Mouse (Mus musculus) gastrocnemius, postnatal 4 days (tissue): ENCODE measurements at regions not wholly inside any gene's neighbourhood (a gene's known extent, or its start where the extent isn't known, plus 50 kb on each side); places are given as distances from the start of the nearest gene placed in this dataset.

Experiments used
- DNase-seq, 2 experiments: peaks; one replicate each; pipeline ENCODE4 v3.0.0; 2021 to 2022; ENCODE audit warnings: low spot score in 2 of 2, mixed read lengths in 2 of 2

DNA sequence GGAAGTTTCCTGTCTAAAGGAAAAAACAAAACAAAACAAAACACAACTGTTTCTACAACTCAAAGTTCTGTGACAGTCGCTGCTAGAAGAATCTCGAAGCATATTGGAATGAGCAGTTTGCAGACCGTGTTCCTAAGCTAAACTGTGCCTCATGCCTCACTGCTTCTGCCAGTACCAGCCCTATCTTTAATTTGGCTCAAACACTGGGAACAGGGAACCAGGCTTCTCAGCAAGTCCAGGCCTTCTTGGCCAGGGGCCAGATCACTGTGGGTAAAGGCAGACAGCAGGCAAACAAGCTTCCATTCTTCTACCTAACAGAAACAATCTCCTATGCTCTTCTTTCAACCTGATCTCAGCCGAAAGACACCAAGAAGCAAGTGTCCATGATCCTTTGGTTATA, 56.5 kb downstream of the Tmsb4x start:
- DNase-seq = peak; percentile 20 to 27

DNA sequence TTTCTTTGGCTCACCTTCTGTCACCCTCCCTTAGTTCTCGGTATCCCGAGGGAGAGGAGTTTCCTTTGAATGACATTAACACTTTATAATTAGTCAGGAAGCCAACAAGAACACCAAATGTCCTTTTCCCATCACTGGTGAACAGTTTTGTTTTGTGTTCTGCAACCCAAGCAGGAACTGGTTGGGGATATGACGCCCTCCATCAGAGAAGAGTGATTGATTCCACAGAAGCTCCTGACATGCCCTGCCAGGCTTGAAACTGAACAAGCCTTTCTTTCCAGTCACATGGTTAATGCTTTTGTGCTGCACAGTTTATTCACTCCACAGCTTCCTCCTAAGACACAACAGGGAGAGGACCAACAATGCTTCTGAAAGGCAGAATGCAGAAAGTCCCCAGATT, 57.8 kb downstream of the Tmsb4x start:
- no peak for DNase-seq

DNA sequence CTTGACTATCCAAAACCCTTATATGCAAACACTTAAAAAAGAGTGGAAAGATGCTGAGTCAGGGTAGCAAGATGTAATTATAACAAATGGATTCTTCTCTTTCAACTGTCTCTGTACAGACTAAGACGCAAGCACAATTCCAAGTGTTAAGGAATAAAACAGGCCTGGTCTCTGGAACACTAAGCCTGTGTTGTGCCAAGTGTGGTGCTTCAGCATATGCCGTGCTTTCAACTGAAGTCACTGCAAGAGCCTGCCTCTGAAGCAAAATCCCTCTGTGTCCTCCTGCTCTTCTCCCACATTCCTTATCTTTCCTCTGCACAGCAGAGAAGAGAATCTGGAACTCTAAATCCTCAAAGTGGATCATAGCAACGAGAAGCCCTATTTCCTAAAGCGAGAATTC, 59.7 kb downstream of the Tmsb4x start:
- DNase-seq = no peak

DNA sequence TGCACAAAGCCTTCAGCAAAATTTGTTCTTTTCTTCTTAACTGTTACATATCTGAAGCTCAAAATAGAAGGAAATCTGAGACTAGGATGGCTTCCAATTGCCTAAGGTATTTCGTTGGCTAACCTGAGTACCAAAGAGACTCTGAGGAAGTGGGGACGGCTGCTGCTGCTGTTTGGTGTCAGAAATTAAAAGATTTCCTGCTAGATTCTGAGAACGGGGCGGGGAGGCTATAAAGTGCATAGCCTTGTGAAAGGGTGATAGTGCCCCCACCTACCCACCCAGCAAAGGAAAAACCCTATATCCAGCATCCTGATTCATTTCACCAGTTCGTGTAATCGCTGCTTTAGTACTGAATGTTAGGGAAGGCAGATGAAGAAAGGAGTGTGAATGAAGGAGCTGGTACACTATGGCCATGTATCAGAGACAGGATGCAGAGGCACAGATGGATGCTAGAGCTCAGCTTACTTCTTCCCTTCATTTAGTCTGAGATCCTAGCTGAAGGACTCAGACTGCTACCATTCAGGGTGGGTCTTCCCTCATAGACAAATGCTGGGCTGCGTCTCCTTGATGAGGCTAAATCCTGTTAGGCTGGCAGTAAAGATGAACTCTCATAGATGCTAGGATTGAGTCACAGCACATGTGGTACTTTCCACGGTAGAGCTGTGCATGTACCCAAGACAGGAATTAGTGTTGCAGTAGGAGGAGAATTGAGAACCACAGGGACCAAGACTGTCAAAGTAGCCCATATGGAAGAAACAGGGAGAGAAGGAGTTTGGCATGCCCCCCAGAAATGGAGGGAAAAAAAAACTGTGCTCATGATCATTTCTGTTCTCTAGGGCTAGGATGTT, 62.4 kb downstream of the Tmsb4x start:
- DNase-seq = no peak

DNA sequence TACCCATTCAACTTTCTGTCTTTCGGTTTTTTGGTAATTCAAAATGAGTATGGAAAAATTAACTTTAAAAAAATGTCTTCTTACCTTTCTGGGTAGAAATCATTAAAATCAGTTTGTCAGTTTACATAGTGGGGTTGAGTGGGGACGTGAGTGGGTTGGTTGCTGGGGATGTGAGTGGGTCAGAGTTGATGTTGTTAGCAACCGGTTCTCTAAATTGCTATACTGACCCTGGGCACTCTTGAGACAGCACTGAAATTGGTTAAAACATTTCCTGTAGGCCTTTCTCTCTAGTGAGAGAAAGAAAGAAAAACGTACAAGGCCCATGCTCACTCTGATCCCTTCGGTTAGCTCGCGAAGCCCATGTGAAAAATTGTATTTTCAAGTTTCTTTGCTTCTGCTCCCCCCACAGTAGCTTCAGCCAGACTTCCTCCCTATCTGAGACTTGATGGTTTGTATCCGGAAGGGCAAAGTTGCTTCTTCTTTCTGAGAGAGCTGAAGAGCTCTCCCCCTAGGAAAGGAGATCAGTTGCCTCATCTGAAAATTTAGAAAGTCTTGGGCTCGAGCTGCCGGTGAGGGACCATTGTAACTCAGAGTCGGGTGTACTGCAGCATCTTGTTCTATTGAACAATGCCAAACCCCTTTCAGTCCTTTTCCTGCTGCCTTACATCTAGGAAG, 63.5 kb downstream of the Tmsb4x start:
- no peak for DNase-seq

DNA sequence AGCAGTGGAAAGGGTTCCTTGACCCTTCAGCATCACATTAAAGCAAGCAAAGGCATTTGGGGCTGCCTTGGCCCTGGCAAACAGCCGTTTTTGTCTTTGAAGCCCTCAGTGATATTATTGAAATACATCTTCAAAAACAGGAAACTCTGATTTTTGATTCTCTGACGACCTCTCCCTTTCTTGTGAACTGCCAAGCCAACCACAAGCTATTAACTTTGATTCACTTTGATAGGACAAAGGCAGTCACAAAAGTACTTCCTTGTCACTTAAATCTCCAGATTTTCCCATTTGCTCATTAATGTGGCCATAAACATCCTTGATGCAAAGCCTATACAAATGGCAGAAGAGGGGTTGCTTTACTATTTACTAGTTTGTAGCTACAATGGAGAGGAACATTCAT, 70.0 kb downstream of the Tmsb4x start:
- no peak for DNase-seq

DNA sequence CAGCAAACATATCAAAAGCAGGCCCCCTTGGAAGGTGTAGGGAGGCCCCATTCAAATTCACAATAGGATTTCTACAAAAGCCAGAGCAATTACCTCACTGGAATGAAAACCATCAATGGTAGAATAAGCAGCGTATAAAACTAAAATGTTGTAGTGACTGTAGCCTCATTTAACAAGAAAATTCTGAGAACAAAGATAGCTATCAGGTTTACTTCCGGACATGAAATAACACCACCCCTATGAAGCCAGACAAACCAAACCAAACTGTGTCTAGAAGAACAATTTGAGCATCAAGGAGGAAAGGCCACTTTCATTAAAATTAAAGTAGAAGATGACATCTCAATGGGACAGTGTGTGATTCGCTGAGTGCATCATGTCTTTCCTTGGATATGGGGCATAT, 74.9 kb downstream of the Tmsb4x start:
- DNase-seq = no peak

DNA sequence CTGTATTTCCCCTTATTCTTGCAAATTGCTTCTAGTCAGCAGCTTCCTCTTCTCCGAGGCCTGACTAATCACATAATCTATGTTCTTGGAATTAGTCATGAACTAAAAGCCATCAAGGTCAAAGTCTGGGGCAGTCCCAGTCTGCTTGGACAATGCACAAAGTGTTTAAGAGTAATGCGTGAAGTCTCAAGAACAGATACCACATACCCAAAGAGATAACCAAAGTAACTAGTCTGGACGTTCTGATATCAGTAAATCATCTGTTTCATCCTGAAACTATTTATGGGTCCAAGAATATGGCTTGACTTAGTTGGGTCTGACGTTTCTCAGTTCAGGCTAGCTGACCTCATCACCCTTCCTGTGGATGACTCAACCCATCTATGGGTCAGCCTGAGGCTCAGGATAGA, 76.1 kb downstream of the Tmsb4x start:
- no peak for DNase-seq

DNA sequence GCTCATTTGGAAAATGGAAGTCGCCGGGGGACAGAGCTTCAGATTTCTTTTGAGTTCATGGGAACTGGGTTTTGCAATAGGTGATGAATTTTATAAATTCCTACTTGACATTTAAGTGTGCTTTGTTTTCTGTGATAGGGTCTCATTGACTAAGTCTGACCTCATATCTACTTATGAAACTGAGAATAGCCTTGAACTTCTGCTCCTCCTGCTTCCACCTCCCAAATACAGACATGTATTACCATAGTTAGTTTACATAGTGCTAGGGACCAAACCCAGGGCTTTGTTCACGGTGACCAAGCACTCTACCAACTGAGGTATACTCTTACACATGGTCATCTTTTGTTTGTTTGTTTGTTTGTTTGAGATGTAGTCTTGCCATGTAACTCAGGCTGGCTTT, 77.8 kb downstream of the Tmsb4x start:
- no peak for DNase-seq

DNA sequence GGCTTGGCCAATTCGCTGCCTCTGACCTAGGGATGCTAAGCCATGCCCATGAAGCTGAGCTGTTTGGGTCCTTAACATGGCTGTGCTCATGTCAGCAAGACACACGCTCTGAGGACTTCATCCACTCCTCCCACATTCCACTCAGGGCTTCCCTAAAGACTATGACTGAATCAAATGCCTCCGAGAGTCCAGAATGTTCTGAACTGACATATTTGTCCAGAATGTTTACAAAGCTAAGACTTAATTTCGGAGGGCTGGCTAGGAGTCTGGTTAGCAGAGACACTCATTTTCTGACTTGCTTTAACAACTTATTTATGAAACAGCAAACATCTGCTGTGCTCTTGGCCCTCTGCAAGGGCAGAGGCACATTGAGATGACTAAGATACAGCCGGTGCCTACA, 78.5 kb downstream of the Tmsb4x start:
- no peak for DNase-seq

DNA sequence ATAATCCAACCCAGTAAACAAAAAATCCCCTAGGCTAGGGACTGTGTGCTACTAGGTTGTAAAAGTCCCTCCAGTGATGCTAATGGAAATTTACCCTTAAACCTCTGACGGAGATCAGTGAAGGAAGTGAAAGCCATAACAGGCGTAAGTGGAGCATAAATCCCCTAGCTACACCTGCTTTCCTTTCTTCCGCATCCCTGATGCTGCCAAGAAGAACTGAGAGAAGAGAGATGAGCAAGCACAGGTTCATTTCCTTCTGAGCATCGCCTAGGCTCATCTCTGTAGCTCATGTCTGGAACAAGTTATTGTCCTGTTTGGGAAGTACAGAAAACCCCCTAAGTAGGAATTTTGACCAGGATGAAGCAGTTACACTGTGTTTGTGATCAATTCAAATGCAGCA, 89.8 kb downstream of the Tmsb4x start:
- DNase-seq = no peak

DNA sequence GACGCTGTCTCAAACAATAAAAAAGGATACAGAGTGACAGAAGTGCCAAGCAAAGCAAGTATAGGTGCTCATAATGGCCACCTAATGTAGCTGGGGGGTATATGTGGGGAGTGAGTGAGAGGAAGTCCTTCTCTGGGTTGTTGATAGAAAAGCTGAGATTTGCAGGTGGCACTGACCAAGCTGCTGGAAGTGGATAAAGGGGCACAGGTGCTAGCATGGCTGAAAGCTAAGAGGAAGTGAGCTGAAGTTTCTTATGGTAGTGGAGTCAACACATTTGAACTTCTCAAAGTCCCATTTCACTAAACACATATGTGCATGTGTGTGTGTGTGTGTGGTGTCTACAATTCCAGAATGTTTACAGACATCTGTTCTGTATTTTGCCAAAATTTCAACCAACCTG, 94.0 kb downstream of the Tmsb4x start:
- DNase-seq = no peak

DNA sequence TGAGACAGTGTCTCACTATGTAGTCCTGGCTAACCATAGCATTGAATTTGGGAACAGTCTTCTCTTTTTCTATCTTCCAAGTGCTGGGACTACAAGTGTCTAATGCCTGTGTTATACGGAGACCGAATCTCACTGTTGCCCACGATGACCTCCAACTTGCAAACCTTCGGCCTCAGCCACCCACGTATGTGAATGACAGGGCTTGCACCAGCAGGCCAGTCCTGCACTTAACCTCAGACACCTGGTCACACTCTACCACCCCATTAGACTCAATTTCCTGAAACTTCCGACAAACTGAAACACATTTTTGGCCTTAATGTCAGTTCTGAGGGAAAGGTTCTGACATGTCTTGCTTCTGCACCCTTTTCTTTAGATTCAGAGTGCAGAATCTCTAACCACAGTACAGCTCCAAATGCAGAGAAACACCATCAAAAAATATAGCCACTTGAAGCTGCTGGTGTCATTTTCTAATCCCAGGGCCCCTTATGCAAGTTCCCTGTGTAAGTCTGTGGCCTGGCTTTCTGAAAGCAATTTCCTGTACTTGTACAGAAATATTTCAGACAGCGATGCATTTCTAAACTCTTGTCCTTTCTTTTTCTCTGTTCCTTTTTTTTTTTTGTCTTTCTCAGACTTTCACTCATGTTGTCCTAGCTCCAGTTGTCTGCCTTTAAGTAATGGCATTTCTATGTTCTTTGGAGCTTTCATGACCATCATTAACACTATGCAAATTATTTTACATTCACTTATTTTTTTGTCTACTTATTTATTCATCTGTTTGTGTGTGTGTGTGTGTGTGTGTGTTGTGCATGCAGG, 97.8 kb downstream of the Tmsb4x start:
- no peak for DNase-seq

DNA sequence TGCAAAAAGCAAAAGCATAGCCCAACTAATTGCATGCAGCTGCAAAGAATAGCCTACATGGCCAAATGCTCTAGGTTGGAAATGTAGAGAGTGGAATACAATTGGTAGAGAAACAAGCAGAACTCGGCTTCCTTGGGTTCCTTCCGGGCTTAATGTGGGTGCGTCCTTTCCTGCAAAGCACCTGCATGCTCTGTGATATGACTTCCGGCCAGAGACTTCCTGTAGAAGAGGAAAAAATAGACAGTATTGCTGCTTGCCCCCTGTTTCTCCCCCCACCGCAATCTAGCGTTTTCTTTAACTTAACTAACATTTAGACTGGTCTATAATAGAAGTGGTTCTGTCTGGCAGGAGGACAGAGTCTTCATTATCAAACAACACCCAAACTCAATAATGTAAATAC, 100.8 kb downstream of the Tmsb4x start:
- DNase-seq = no peak

DNA sequence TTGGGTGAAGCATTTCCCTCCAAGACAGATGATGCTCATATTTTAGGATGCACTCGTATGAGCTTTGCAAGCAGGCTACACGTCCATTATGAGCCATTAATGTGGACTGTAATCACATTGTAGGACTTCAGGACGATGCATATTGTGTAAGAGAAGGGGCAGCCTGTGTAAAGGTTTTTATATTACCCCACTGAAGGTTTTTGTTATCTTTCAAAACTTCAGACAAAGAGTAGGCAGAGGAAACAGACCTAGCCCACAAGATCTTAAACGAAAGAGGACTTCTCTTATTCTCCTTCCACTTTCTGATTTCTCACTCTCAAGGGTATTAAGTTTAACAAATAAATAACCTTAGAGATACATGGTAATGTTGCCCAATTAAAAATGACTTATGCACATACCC, 101.6 kb downstream of the Tmsb4x start:
- no peak for DNase-seq

DNA sequence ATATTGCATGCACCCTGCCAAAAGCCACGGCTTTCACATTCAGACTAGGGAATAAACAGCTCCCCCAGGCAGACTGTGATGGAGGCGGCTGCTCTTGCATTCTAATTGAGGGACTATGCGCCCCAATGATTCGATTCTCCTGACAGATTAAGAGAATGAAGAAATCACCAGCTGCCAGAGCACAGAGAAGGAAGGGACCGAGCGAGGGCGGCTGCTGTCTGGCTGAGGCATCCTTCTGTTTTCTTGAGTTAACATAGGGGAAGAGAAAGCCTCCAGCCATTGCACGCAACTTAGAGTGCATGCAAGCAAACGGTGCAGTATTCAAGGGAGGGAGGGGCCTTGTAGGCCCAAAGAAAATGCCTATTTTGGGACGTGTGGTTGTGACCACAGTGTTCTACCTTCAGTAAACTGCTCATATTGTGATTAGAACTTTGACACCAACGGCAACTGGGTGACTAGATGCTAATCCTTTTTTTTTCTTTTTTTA, 103.1 kb downstream of the Tmsb4x start:
- DNase-seq = peak in 1 of 2 experiments; percentile 7

DNA sequence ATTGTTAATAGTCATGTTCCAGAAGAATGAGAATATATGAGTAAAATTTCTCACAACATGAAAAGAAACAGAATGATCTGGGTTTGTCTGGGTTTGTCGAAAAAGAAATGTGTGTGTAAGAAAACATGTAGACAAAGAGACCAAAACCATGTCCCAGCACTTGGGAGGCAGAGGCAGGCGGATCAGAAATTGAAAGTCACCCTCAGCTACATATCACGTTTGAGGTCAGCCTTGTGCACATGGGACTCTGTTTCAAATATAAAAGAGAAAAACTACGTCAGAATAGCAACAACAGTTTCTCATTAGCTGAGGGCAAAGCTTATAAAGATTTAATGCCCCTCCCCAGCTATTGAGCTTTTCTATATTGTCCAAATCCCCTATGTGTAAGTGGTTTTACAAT, 103.8 kb downstream of the Tmsb4x start:
- DNase-seq = no peak

DNA sequence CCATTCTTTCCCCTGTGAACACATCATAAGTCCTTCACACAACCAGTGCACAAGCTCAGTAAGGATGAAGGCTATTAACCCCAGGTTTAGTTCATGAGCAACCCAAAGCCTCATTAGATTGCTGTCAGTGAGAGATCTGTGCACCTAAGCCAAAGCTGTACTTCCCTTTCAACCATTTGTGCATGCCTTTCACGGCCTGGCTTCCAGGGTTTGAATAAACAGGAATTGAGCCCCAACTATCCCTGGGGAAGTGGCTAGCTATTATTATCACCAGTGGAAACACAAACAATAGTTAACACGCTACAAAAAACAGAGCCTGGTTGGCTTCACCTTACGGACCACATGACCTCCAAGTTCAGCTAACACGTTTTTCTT, 104.9 kb downstream of the Tmsb4x start:
- no peak for DNase-seq

DNA sequence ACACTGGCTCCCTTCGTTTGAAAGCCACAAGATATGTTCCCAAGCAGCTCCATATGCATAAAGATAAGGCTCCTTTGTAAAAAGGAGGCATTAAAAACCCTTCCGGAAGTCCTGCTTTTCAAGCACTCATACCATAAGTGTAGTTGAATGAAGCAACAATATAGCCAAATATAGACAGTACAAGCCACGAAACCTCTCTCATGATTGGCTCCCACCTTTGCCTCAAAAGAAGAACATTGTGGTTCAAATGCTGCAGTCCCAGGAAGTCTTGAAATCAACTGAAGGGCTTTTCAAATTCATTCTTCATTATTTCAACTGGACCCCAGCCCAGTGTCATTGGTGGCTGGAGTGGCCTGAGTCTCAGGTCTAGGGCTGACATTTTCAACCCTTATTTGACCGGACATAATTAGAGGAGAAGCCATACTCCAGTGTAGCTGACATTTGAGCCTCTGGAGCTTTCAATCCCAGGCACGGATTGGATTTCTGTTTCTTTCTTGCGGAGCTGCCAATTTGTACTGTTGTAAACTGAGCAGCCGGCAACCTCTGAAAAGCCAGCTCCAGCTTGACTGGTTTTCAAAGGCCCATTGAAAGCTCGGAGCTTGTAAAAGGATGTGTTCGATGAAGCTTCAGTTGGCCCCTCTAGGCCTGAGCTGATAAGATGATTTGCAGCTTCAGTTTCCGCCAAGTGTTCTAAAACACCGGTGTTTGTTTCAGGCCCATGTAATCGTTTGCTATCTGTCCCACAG, 105.4 kb downstream of the Tmsb4x start:
- DNase-seq = peak in 1 of 2 experiments; percentile 7

DNA sequence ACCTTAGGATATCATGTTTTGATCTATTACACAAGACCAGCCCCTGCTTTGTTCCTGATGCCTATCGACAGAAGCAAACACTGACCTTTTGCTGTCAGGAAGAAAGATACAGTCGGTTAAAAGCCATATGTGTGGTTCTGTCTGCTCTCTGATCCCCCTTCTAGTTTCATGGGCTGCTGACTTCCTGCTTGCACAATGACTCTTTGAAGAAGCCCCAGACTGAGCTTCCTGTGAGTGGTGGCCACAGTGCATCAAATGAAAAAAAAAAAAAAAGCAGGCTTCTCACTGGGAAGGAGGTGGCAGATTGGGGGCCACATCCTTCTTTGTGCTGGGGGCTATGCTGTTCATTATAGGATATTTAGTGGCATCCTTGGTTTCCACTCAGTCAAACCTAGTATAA, 107.2 kb downstream of the Tmsb4x start:
- DNase-seq = no peak

DNA sequence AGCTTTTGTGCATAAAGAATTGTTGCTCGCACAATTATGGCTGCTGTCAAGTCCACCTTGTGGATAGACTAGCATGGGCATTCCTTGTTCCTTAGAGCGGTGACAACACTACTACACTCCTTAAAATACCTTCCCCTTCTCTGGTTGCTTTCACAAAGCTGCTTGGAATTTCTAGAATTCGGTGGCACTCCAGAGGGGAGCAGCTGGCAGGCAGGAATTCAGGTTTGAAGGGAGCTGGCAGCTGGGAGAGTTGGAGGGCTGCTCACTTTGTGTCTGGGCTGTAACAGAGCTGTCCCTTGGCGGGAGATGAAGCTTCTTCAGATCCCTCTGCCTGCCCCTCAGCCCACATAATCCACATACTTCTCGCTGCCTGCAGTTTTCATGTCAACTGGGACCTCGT, 109.7 kb downstream of the Tmsb4x start:
- DNase-seq = peak in 1 of 2 experiments; percentile 13
